Mouse (Mus musculus): ENCODE measurements around the gene Fam186b.

The Fam186b gene

DNA sequence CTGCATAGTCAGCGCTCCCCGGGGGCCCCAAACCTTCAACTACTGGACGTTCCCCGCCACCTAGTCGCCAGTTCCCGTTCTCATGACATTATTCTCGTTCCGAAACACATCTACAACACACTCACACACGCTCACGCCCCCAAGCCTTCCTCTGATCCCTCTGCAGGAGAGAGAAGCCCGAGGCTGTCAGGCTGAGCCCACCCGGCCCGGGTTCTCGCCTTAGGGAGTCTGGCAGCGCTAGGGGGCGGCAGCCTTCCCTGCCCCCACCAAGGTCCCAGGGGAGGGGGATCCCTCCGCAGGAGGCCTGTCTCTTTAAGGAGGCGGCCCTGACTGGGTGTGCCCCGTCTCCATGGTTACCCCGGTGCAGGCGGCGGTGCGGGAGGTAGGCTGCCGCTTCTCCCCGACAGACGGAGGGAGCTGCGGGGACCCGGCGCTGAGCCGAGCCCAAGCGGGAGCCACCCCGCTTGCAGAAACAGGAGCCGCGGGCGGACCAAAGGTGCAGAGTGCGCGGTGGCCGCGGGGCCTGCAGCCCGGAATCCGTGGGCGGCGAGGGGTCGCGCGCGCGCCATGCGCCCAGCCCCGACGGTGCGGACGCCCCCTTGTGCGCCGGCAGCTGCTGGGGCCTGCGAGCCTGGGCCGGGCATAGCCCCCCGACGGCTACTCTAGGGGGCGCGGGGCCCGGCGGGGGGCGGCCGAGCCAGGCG is 71.3 kb downstream of the Fam186b start, which contains the start of gene Kcnh3:
TSS of gene Kcnh3 (plus strand) at position 654 of the 704 bp plus-strand sequence.
- DNase-seq (ENCODE audit: low read depth, low spot score), result peak; percentile 55

DNA sequence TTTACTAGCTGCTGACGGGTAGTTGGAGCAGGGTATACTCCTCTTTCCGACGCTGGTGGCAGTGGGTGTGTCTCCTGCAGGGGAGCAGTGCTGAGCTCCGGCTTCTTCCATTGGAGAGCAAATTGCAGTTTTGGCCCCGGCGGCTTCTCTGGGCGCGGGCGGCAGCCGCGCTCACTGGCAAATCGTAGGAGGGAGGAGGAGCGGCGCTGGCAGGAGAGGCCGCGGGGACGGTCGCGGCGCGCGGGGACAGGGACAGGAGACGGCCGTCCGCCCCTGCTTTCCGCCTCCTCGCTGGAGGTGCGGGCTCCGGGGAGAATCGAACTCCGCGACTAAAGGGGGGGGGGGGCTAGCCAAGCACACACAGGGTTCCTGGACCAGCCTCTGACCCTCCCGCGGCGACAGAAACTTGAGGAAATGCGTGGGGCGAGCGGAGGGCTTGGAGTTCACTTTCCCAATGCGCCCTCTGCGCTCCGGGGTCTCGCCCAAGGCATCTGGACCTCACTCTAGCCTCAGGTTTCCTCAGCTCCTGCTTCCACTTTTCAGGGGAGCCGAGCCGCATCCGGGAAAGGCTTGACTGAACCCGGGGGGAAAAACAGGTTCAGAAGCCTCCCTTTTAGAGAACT is 72.0 kb downstream of the Fam186b start:
- DNase-seq (ENCODE audit: low read depth, low spot score), result peak; percentile 70

DNA sequence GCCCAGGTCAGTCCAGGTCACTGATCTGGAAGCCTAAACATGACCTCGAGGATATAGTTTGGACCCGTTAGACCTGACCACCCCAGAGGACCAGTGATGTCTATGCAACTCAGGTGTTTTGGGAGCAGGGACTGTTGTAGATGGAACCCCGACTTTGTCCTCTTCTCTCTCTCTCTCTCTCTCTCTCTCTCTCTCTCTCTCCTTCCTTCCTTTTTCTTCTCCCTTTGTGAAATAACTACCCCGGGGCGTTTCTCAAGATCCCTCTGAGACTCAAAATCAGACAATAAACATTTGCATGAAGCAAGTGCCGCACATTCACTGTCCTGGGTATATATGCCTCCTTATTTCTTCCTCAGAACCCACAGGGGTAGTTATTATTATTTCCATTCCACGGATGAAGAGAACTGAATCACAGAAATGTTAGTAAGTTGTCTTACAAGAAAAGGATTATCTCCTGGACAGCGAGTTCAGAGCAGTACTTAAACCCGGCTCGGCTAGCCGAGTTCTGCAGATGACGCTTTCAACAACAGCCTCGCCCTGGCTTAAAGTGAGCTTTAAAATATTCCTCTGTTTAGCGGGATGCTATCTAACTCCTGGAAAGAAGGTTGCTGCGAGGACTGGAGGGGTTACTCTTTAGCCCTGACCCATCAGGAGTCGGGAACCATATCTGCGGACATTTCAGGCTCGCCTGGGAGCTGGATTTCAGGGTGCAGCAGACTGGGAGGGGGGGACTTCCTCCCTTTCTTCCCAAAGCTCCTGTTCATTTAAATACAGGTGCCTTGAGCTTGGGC is 72.7 kb downstream of the Fam186b start:
- no peak for DNase-seq (ENCODE audit: low read depth, low spot score)

DNA sequence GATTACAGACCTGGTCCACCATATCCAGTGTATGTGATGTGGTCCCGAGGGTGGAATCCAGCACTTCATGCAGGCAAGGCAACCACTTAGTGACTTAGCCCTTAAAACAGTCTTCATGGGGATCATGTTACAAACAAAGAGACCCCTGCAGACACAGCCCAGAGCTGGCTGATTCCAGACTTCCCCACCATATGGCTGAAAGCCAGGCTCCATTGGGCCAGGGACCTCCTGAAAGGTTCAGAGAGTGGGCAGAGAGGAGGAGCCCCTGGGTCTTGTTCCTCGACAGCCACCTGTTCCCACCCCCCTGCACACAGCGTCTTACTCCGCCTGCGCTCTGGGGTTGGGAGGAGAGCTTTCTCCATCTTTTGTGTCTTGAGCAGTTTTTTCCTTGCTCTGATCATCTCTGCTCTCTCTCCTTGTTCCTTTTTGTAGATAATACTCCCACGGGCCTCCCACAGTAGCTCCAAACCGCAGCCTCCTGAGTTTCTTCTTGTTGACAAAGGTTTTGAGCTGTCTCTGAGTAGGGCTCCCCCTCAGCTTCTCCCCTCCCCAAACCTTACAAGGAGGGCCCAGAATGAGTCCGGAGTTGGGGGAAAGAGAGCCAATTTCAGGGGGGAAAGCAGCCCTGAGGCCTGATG is 74.3 kb downstream of the Fam186b start:
- DNase-seq (ENCODE audit: low read depth, low spot score), result no peak

Data from telencephalon, adult 2 months (tissue).